Mouse (Mus musculus) limb, embryonic 10.5 days (tissue): ENCODE data around the gene Tmem151b. TPM values are rescaled to one million over a fixed set of nuclear protein-coding genes. Genes with fewer than 3 reads are reported as not detected.

ENCODE experiments used
- DNase-seq: peaks from one replicate; pipeline ENCODE4 v3.0.0-alpha.2; 2017; ENCODE audit warnings: low spot score
- H3K27ac ChIP-seq: fragments of 300-500 bp; sonication (generic); 2 replicates; pipeline ENCODE4 v1.5.1; 2016; ENCODE audit warnings: mild to moderate bottlenecking
- H3K27me3 ChIP-seq: fragments of 300-500 bp; sonication (generic); 2 replicates; pipeline ENCODE4 v1.6.1; 2016; ENCODE audit warnings: low read depth, mild to moderate bottlenecking; ENCODE audit not compliant: poor library complexity, severe bottlenecking
- H3K36me3 ChIP-seq: fragments of 300-500 bp; sonication (generic); 2 replicates; pipeline ENCODE4 v1.6.1; 2016; ENCODE audit warnings: mild to moderate bottlenecking, moderate library complexity
- H3K4me1 ChIP-seq: fragments of 300-500 bp; sonication (generic); 2 replicates; pipeline ENCODE4 v1.6.1; 2016
- H3K4me3 ChIP-seq: fragments of 300-500 bp; sonication (generic); 2 replicates; pipeline ENCODE4 v1.5.1; 2016; ENCODE audit warnings: mild to moderate bottlenecking, moderate library complexity
- H3K9me3 ChIP-seq: fragments of 300-500 bp; sonication (generic); replicated peaks from 2 replicates; pipeline ENCODE4 v1.6.1; 2016; ENCODE audit warnings: mild to moderate bottlenecking
- WGBS: fragments of 180-500 bp; shearing (Covaris S2); methylation state at CpG from one replicate; pipeline ENCODE4 v1.1.7; 2016; 5-methylcytosine and 5-hydroxymethylcytosine counted together
- polyA plus RNA-seq: library from polyadenylated mRNA; unstranded; fragments of >200 nt; fragmentation: Nextera tagmentation; extraction: Ambion mirVana; gene quantifications from 2 replicates; pipeline ENCODE4 v1.2.1, GENCODE M21; 2016

The Tmem151b gene
- polyA plus RNA-seq, 1 experiment from 2014 or later = 6.8 TPM

DNA sequence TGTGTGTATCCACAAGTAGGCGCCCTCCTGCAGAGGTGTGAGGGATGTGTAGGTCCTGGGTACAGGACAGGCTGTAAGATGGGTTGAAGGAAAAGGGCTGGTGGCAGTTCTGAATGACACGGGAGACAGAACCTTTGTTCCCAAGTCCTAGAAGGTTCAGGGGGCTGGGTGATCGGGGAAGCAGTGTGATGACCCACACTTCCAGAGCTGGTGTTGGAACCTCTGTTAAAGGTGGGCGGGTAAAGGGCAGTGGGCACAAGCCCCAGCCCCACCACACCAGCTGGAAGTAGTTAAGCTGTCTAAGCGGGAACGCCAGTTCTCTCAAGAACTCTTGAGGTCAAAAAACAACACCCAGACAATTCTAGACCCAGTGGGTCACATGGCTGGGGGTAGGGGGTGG, 40.9 kb upstream of the Tmem151b start:
- no peak for DNase-seq
- H3K9me3 ChIP-seq = no peaks in the 10 kb centered on the region
- H3K4me3 ChIP-seq = no peak overlapping the region
- peaks cover 60% of the 10 kb centered on the region for H3K4me1 ChIP-seq
- H3K27me3 ChIP-seq = peaks cover 40% of the 10 kb centered on the region
- WGBS = 72% methylated on average over 6 of the region's 6 CpGs
- peaks cover 36% of the 10 kb centered on the region for H3K36me3 ChIP-seq
- peak overlapping the region; percentile 63 for H3K27ac ChIP-seq

DNA sequence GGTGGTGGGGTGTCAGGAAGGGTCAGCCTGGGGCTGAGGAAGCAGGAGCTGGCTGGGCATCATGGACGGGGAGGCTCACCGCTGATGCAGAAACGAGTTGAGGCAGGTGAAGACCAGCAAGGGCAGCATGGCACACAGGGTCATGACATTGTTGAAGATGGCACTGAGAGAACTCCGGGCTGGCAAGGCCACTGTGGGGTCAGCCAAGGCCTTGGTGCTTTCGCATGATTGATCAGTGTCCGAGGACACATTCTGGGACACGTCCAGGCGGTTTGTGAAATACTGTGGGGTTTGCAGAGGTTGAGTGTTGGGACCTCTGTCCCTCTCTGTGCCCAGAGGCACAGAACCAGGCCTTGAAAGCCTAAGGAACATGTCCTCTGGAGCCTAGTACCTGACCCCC, 40.4 kb upstream of the Tmem151b start:
- Histone ChIP-seq H3K4me1 (peaks cover 60% of the 10 kb centered on the region), H3K9me3 (no peaks in the 10 kb centered on the region), H3K27me3 (peaks cover 34% of the 10 kb centered on the region), H3K36me3 (peaks cover 36% of the 10 kb centered on the region), H3K27ac (peak overlapping the region; percentile 63), H3K4me3 (no peak overlapping the region)
- no peak for DNase-seq
- WGBS = 91% methylated on average over 8 of the region's 8 CpGs

DNA sequence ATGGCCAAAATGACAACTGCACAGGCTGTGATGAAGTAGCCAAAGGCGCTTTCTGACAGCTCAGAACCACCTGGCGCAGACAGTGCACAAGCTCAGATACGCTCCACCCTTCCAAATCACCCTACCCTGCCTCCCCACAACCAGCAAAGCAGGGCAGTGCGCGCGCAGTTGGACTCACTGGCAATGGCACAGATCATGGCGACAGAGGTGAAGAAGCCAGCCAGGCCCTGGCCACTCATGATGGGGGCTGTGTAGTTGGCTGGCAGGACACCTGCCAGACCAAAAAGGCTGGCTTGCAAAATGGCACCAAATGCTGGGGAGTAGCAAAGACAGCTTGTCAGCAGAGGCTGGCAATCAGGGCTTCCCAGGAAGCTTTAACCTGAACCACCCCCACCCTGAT, 39.8 kb upstream of the Tmem151b start:
- Histone ChIP-seq H3K4me3 (no peak overlapping the region), H3K4me1 (peaks cover 60% of the 10 kb centered on the region), H3K27me3 (peaks cover 28% of the 10 kb centered on the region), H3K9me3 (no peaks in the 10 kb centered on the region), H3K27ac (no peak overlapping the region; the same call in 1 of the 2 replicates), H3K36me3 (peaks cover 36% of the 10 kb centered on the region)
- WGBS = 98% methylated on average over 7 of the region's 7 CpGs
- no peak for DNase-seq

DNA sequence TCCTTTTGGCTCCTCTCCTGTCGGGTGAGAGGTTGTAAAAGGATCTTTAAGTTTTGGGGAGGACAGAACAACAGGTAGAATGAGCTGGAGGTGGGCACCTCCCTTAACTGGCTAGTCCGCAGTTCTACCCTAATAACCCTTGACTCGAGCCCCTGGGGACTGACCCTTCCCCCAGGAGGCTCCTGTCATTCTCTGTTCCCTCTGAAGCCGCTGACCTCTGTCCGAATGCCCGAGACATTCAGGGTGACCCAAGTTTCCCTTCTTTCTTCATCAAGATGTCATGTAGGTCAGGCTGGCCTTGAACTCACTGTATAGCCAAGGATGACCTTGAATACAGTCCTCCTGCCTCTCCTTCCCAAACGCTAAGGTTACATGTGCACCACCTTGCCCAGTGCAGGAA, 38.9 kb upstream of the Tmem151b start:
- H3K27me3 ChIP-seq = peaks cover 20% of the 10 kb centered on the region
- 91% methylated on average over 7 of the region's 7 CpGs for WGBS
- no peaks in the 10 kb centered on the region for H3K9me3 ChIP-seq
- no peak overlapping the region for H3K4me3 ChIP-seq
- peaks cover 36% of the 10 kb centered on the region for H3K36me3 ChIP-seq
- peaks cover 56% of the 10 kb centered on the region for H3K4me1 ChIP-seq
- no peak overlapping the region; the same call in 1 of the 2 replicates for H3K27ac ChIP-seq
- DNase-seq = no peak

DNA sequence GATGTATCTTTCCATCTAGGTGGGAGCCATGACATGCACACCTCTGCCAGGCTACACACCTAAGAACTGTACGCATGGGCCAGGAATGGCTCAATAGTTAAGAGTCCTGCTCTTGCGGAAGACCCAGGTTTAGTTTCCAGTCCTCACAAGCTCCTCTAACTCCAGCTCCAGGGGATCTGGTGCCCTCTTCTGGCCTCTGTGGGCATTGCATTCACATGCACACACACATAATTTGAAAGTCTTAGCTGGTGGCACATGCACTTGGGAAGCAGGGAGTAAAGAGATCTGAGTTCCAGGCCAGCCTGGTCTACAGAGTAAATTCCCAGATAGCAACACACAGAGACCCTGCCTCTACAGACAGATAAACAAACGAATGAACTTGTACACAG, 37.0 kb upstream of the Tmem151b start:
- H3K27me3 ChIP-seq = 0 out of 2 replicates have a peak, but pooled peaks cover 1% of the 10 kb centered on the region
- H3K36me3 ChIP-seq = peaks cover 36% of the 10 kb centered on the region
- no peaks in the 10 kb centered on the region for H3K9me3 ChIP-seq
- H3K27ac ChIP-seq = no peak overlapping the region
- WGBS = 93% methylated on average over 3 of the region's 3 CpGs
- DNase-seq = peak; percentile 35
- H3K4me1 ChIP-seq = peaks cover 37% of the 10 kb centered on the region
- no peak overlapping the region for H3K4me3 ChIP-seq

DNA sequence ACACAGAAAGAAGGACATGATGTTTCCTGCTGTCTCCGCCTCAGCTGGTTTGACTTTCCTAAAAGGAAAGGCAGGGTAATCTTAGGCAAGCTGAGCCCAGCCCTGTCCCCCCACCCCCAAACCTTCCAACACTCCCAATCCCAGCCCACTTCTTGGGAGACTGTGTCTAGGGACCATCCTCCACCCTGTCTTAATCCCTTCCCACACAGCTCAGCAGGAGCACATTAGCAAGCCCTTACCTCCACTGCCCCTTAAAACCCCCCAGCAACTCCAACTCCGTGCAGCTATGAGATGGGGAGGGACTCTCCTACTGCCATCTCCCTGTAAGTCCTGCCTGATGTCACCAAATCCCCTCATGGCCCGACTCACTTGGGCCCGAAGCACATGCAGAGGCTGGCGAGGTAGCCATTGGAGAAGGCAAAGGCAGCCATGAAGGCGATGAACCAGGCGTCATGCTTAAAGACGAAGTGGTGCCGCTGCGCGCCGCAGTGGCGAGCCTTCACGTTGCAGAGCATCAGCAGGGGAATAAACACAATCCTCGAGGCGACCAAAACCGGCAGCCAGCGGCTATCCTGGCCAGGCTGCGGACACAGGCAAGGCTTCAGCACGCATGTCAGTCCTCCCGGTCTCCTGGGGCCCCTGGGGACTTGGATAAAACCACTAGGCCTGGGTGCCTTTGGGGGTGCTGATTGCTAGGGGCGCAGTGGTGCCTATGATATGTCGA, 36.4 kb upstream of the Tmem151b start:
- WGBS = 69% methylated on average over 23 of the region's 23 CpGs
- H3K4me1 ChIP-seq = peaks cover 37% of the 10 kb centered on the region
- no peaks in the 10 kb centered on the region for H3K9me3 ChIP-seq
- H3K27me3 ChIP-seq = no peaks in the 10 kb centered on the region
- H3K36me3 ChIP-seq = peaks cover 36% of the 10 kb centered on the region
- H3K4me3 ChIP-seq = no peak overlapping the region
- DNase-seq = no peak
- H3K27ac ChIP-seq = peak overlapping the region; percentile 82

DNA sequence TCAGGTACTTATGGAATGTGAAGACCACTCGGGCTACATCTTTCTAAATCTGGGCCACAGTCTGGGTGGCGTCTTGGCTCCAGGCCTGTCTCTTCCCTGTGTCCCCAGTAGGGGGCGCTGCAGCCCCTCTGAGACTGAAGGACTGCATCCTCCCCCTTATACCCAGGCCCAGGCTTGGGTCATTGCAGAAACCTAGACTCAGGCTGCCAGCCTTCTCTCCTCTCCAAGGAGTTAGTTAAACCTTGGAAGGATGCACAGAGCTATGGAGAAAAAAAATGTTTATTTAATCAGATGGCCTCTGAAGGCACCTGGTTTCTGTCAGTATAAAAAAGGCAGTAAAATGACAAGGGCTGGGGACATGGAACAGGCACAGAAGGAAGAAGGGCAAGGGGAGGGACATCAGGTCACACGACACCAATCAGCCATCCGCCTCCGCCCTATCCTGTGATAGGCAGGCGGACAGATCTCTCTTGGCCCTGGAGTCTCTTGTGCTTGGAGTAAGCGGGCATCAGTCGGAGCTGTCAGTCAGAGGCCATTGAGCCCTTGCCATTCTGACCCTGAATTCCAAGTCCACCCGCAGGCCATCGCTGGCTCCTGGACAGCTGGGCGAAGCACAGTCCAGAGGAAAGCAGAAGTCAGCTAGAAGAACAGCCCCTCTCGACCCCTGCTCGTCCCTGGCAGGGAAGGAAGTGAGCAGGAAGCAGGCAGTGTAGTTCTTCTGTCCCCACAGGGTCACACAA, 35.6 kb upstream of the Tmem151b start:
- Histone ChIP-seq H3K4me1 (peaks cover 32% of the 10 kb centered on the region), H3K36me3 (peaks cover 36% of the 10 kb centered on the region), H3K9me3 (no peaks in the 10 kb centered on the region), H3K27ac (peak overlapping the region; percentile 82), H3K4me3 (peak overlapping the region; percentile 20), H3K27me3 (no peaks in the 10 kb centered on the region)
- DNase-seq = peak; percentile 92
- 14% methylated on average over 14 of the region's 14 CpGs for WGBS

DNA sequence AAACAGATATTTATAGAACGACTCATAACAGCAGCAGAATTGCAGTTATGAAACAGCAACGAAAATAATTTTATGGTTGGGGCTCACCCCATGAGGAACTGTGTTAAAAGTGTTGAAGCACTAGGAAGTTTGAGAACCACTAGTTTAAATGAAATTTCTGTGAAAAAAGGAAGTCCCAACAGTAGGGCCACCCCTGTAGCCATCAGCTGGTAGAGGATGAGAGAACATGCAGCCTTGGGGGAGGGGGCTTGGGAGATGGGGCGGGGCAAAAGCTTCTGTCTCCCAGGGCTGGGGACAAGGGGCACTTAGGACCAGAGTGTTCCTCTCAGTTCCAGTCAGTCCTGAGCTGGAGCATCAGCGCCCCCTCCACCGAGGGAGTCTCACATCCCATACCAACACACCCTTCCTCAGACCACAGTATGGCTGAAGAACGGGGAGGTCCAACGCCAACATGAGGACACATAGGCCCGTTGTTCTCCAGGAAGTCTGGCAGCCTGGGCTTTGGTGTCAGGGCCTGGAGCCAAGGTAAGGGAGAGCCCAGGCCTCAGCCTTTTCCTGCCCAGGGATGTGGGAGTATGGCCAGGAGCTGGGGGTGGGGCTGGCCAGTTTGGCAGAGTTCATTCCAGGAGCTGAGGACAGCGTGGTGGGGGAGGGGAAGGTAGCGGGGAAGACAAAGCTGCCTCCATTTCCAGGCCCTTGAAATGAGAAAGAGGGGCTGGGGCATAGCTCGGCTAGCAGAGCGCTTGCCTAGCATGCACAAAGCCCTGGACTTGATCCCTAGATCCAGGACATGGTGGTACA, 34.8 kb upstream of the Tmem151b start:
- peaks cover 31% of the 10 kb centered on the region for H3K4me1 ChIP-seq
- no peaks in the 10 kb centered on the region for H3K27me3 ChIP-seq
- DNase-seq = no peak
- 39% methylated on average over 12 of the region's 12 CpGs for WGBS
- peaks cover 31% of the 10 kb centered on the region for H3K36me3 ChIP-seq
- H3K27ac ChIP-seq = peak overlapping the region; percentile 82
- H3K9me3 ChIP-seq = no peaks in the 10 kb centered on the region
- peak overlapping the region; percentile 20 for H3K4me3 ChIP-seq

DNA sequence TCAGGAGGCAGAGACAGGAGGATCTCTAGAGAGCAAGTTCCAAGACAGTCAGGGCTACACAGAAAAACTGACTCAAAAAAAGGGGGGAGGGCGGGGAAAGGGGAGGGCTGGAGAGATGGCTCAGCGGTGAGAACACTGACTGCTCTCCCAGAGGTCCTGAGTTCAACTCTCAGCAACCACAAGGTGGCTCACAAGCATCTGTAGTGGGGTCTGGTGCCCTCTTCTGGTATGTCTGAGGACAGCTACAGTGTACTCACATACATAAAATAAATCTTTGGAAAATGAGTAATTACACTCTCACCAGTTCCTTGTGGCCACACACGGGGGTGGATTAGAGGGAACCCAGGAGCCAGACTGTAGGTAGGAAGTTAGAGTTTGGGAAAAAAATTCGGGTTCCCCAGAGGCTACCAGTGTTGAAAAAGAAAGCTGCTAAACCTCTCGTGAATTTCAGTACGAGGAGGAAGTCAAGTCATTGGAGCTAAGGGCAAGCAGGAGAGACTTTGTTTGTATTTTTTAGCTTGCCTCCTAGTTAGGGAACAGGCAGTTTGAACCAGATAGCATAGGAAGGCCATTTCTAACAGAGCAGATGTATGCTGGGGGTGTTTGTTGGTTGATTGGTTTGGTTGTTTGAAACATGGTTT, 33.4 kb upstream of the Tmem151b start:
- Histone ChIP-seq H3K36me3 (peaks cover 18% of the 10 kb centered on the region), H3K4me3 (no peak overlapping the region), H3K4me1 (peaks cover 31% of the 10 kb centered on the region), H3K9me3 (no peaks in the 10 kb centered on the region), H3K27me3 (no peaks in the 10 kb centered on the region), H3K27ac (no peak overlapping the region)
- WGBS = 77% methylated on average over 6 of the region's 6 CpGs
- no peak for DNase-seq

DNA sequence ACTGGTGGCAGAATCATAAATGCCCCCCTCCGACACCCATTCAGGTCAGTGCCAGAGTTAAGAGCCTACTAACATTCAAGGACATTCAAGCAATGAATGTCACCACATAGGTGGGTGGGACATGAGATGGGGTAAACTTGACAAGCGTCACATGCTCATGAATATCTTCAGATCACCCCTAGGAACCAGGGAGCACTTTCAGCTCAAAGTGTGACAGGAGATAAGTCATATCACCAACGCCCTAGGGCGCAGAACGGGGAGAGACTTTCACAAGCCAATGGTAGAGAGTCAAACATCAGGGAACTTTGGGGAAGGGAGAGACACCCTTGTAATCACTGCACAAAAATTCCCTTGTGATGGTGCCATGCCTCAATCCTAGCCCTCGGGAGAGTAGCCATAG, 32.7 kb upstream of the Tmem151b start:
- no peak overlapping the region for H3K4me3 ChIP-seq
- peaks cover 31% of the 10 kb centered on the region for H3K4me1 ChIP-seq
- 88% methylated on average over 6 of the region's 6 CpGs for WGBS
- no peak for DNase-seq
- no peak overlapping the region for H3K27ac ChIP-seq
- peaks cover 15% of the 10 kb centered on the region for H3K36me3 ChIP-seq
- no peaks in the 10 kb centered on the region for H3K9me3 ChIP-seq
- H3K27me3 ChIP-seq = no peaks in the 10 kb centered on the region

DNA sequence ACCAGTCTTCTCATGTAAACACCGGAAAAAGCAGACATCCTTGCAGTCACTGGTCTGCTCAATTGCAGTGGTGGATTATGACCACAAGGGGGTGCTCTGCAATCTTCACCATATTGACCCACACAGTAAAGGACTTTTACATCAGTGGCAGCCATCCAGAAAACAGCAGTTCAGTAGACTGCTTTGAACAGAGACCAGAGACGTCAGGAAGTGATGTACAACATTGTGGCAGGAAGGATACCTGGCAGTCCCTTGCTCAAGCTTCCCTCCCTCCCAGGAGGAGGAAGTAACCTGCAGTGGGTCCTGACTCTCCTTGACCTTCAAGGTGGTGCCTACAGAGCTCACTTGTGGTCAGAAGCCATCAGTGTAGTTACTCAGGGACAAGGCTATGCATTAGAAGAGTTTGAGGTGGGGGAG, 32.1 kb upstream of the Tmem151b start:
- H3K9me3 ChIP-seq = no peaks in the 10 kb centered on the region
- peaks cover 31% of the 10 kb centered on the region for H3K4me1 ChIP-seq

DNA sequence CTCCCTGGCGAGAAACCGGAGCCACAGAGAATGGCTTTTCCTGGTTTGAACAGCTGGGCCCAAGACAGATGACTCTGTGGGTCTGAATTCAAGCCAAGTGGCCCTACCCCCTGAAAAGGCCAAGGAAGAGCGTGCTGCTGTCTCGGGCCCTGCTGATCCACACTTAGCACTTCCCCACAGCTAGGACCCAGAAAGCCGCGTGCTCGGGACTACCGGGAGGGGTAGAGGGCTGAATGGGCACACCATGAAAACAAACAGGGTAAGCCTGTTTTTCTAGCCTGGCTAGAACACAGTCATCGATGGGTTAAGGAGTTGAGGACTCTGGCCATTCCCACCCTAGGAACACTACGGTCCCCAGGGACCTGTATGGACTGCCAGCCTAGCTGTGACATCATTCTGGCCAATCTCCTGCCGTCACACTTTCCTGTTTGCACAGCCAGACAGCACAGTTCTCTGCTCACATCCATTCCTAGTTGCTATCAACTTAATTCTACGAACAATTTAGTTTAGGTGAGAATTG, 31.5 kb upstream of the Tmem151b start:
- no peak for DNase-seq
- Histone ChIP-seq H3K27me3 (no peaks in the 10 kb centered on the region), H3K4me3 (no peak overlapping the region), H3K4me1 (peaks cover 29% of the 10 kb centered on the region), H3K36me3 (peaks cover 3% of the 10 kb centered on the region; the same call in 1 of the 2 replicates), H3K9me3 (no peaks in the 10 kb centered on the region), H3K27ac (peak overlapping the region; percentile 25; the same call in 1 of the 2 replicates)
- WGBS = 50% methylated on average over 12 of the region's 12 CpGs

More for the DNA sequence above, 32.1 kb upstream of the Tmem151b start:
- H3K36me3 ChIP-seq = peaks cover 9% of the 10 kb centered on the region
- H3K27ac ChIP-seq = peak overlapping the region; percentile 25; the same call in 1 of the 2 replicates
- 16% methylated on average over 2 of the region's 2 CpGs for WGBS
- peak; percentile 79 for DNase-seq
- H3K27me3 ChIP-seq = no peaks in the 10 kb centered on the region
- H3K4me3 ChIP-seq = no peak overlapping the region
